In the genomic region with DNA sequence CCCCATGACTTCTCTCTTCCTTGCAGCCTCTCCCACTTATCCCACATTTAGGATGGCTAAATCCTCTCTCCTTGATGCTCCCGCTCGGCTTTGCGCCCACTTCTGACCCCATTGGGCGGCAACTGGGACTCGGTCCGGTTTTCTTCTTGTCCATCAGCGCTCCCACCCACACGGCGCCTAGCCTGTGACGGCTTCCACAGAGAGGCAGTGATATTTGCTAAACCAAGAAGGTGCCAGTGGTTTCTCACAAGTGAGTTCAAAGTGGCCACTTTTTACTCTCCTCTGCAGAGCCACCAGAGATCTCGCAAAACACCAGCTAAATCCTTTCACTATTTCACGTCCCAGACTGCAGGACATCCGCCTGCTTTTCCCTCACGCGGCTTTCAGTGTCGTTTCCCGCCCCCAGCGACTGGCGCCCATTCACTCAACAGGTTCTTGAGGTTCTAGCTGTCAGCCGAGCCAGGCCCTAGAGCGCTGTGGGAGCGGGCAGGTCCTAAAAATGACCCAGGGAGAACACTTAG, we compare ENCODE assay signal across 1 mouse cellular context.
TF ChIP-seq lines count a peak whose summit lies in the region.

No protein-coding gene starts in this region.

TF ChIP-seq in CH12.LX, 34 proteins besides CTCF, POLR2A, EP300 and RAD21 (continued from another document):
- TF ChIP-seq KAT2A (IDR thresholded peaks at IDR 0.05; ENCODE audit: insufficient replicate concordance, low read length) (no peak), USF2 (conservative IDR thresholded peaks at IDR 0.05; ENCODE audit: low read depth, low read length) (no peak)
TF ChIP-seq in CH12.LX: peak in this region for 7.
